Mouse (Mus musculus): ENCODE results near the gene Pdpr. TPM values are rescaled to one million over a fixed set of nuclear protein-coding genes. Genes with fewer than 3 reads are reported as not detected.
"Not testable (repeated sequence)": the region's sequence is repeated elsewhere in the genome, so short reads cannot be mapped to it uniquely, and the experiment has no call there.

The Pdpr gene
- 1 to 10 TPM; 8.0 to 8.6 TPM for polyA plus RNA-seq (2017; shearing (Covaris generic))

DNA sequence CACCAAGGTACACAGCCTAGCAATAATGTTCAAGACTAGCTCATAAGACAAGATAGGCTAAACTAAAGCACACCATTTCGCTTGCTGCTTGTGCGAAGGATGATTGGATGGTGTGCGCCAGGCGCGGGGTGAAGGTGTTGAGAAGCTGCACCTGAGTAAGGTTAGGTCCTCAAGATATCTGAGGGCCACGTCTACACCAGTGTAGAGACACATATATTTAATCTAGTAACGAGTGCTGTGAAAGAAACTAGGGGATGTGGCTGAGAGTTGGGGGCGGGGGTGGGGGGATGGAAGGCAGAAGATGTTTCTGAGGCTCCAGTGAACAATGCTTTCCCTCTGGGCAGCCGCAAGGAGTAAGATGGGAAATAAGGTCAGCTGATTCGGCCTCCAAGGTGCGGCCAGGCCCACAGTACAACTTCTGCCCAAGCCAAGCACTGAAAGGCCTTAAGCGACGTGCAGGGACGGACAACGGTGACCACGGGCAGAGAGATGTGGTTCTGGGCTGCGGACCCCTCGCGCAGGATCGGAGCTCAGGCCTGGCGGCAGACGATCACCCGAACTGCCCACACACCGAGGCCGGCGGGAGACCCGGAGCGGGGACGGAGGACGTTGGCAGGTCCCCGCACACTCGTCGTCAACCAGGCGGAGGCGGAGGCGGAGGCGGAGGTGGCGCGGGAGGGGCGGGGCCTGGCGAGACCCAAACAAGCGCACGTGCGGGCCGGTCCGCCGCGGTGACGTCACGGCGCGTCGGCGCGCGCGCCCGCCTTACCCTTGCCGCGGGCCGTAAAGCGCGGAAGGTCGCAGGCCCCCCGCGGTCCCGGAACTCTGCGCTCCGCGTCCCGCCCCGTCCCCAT lies at the start of gene Pdpr:
Pdpr (plus strand) TSS at position 766 of the 854 bp plus-strand sequence.
- ATAC-seq: peak; percentile 76

DNA sequence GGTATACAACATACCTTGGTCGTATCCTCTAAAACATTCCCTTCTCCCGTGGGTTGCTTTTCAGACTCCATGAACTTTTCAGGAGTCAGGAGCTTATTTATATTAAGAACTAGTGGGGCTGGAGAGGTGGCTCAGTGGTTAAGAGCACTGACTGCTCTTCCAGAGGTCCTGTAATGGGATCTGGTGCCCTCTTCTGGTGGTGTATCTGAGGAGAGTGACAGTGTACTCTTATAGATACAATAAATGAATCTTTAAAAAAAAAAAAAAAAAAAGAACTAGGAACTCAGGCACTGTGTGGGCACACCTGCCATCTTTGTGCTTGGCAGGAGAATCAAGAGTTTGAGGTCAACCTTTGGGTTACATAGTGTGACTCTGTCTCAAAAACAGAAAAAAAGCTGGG lies 45.7 kb upstream of the Pdpr start:
- ATAC-seq: no peak

DNA sequence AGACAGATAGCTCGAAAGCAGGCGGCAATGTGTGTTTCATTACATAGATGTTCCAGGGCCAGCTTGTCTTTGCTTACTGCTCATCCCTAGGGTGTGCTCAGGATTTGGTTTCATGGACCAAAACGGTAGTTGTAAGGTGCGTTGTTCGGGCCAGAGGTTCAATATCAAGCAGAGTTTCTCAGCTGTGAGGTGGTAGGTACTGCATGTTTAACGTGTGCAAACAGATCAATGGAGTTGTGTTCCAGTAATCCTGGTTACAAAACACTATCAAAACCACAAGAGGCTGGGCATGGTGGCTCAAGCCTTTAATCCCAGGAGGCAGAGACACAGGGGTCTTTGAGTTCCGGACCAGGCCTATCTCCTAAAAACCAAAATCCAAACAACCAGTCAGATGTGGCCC lies 45.3 kb upstream of the Pdpr start:
- ATAC-seq: no peak

DNA sequence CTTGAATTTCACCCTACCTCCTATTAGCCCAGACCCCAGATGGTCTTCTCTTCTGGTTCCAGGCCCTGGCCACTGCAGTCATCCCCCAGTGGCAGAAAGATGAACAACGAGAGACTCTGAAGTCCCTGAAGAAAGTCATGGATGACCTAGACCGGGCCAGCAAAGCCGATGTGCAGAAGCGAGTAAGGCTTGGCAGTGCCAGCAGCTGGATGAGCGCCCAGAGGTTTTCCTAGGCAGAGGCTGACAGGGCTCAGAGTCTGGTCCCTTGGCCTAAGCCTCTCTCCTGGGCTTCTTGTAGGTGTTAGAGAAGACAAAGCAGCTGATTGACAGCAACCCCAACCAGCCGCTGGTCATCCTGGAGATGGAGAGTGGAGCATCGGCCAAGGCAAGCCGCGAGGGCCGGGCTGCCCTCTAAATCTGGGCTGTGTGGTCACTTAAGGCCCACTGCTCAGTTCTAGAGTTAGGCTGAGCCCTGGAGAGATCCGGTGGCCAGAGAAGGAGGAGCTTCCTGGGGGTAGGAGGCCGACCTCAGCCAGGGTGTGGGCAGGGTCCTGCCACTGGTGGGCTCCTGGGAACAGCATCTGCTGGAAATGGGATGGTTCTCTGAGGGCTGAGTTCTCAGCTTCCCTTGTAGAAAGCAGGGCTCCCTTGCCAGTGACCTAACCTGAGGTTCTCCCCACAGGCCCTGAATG lies 40.5 kb upstream of the Pdpr start:
- no peak for ATAC-seq

DNA sequence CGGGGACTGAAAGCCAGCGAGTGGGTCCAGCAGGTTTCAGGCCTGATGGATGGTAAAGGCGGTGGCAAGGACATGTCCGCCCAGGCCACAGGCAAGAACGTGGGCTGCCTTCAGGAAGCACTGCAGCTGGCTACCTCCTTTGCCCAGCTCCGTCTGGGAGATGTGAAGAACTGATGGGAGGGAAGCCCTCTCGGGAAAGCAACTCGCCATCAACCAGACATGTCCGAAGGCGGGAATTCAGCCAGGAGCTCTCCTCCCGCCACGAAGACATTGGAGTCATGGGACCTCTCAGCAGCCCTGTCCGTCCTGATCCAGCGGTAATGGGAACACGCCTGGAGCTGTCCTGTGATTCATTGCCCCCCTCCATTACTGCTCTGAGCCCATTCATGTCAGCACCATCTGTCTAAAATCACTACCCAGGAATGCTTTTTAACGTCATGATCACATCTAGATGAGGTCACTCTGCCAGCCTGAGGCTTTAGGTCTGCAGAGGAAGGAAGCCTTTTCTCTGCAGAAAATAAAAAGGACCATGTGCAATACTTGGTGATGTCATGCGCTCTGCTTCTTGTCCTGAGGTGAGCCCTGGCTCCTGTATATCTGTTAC lies 39.3 kb upstream of the Pdpr start:
- ATAC-seq: no peak

DNA sequence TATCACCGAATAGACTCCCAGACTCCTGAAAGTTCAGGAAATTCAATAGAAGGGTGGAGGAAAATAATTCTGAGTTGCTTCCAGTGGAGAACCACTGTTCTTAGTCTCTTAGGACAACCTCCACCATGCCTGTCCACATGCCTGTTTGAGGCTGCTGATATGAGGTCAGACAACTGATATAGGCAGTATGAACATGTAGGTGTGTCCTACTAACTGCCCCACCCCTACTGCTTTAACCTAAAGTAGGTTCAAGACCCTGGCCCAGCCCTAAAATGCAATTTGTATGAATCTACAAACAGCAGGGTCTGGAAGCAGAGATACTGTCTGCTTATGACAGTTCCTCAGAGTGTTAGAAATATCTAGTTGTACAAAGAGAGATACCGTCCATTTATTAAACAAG lies 38.8 kb upstream of the Pdpr start:
- peak; percentile 16 for ATAC-seq

DNA sequence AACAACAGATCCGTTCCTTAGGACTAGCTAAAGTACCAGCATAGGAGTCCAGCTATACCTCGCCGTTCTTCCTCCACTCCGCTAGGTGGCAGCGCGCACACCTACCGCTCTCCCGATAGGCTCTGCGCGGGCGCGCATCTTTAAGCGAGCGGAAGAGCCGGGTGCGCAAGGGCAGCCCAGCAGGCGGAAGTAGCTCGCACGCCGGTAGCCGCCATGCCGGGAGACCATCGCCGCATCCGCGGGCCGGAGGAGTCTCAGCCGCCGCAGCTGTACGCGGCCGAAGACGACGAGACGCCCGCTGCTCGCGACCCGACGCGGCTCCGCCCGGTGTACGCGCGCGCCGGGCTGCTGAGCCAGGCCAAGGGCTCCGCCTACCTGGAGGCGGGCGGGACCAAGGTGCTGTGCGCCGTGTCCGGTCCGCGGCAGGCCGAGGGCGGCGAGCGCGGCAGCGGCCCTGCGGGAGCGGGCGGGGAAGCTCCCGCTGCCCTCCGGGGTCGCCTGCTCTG lies 38.2 kb upstream of the Pdpr start, which contains the start of gene Exosc6:
Exosc6 (plus strand) TSS at position 182 of the 506 bp plus-strand sequence.
- peak; percentile 97 for ATAC-seq

DNA sequence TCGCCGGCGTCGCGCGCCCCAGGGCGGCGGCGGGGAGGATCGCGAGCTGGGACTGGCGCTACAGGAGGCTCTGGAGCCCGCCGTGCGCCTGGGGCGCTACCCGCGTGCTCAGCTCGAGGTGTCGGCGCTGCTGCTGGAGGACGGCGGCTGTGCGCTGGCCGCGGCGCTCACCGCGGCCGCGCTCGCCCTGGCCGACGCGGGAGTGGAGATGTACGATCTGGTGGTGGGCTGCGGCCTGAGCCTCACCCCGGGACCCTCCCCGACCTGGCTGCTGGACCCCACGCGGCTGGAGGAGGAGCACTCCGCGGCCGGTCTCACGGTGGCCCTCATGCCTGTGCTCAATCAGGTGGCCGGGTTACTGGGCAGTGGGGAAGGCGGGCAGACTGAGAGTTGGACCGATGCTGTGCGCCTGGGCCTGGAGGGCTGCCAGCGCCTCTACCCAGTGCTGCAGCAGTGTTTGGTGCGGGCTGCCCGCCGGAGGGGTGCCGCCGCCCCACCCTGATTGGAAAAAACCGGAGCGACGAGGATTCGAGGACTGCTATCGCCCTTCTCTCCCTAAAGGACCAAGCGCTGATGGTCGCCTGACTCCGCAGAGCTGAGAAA lies 37.6 kb upstream of the Pdpr start:
- peak; percentile 47 for ATAC-seq

DNA sequence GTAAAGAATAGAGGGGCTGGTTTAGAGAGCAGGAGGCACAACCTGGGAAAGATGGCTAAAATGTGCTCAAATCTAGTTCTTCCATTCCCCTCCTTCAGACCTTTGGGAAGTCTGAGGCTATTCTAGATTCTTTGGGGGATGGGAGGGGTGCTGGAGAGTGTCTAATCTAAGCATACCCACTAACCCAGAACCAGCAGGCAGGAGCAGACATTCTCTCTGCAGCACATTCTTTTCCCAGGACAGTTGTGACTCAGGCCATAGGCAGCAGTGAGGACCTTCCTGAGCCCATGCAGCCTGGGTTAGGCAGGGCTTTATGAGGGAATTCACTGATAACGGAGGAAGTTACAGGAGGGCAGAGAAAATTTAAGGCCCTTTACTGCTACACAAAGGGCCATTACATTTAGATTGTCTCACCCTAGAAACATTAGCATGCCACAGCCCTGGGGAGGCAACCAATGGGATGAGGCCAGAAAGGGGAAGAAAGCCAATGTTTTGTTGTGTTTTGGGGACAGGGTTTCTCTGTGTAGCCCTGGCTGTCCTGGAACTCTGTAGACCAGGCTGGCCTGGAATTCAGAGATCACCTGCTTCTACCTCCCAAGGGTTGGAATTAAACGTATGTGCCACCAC lies 35.4 kb upstream of the Pdpr start:
- no peak for ATAC-seq

DNA sequence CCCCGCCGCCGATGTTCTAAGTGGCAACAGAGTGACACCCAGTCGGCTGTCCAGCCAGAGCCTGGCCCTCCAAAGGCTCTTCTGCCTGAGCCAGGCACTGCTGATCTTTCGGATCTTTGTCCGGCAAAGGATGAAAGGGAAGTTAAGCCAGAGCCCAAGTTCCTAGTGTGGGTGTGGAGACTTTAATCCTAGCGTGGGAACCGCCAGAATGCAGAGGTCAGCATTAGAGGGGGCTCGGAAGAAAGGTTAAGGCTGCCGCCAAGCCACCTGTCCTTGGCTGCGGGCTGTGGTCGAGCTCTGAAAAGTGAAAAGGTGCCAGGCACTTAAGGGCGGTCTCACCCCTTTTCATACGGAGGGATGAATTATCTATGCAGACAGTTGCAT lies 32.8 kb upstream of the Pdpr start:
- ATAC-seq: no peak

DNA sequence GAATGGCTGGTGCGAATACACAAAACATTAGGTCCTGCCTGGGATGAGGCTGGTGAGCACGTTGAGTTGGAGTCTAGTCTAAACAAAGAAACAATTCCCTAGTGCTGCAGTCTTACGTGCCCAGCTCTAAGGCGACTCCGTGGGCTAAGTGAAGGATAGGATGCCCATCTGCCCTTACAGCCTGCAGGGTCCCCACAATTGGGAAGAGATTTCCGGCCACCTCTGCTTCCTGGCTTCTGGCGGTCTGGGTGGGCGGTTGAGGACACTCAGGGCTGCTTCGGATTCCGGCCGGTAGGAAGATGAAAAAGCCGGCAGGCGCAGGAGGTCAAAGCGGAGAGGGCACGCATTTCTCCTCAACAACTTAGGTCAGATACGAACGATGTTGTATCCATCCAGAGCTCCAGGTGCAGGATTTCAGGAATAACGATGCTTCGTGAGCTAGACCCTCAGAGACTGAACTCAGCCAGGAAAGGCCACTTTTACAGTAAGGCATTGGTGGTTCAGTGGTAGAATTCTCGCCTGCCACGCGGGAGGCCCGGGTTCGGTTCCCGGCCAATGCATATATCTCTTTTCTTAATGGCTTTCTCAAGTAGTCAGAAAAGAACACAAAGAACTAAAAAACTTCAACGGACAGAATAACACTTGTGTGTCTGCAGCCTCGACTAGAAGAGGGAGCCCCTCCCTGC lies 32.2 kb upstream of the Pdpr start:
- peak; percentile 90 for ATAC-seq

DNA sequence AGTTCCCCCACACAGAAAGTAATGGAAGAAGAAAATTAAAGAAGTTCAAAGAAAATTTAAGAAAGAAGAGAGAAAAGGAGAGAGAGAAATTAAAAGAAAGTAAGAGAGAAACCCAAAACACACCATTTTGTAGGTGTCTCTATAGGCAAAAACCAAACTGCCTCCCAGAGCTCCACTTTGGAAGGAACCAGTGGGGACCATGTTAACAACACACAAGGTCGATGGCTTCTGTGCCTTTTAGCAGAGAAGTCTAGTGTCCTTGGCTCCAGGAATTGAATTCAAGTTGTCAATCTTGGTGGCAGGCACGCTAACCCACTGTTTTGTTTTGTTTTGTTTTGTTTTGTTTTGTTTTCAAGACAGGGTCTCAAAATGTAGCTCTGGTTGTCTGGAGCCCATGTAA lies 31.5 kb upstream of the Pdpr start:
- ATAC-seq: no peak

DNA sequence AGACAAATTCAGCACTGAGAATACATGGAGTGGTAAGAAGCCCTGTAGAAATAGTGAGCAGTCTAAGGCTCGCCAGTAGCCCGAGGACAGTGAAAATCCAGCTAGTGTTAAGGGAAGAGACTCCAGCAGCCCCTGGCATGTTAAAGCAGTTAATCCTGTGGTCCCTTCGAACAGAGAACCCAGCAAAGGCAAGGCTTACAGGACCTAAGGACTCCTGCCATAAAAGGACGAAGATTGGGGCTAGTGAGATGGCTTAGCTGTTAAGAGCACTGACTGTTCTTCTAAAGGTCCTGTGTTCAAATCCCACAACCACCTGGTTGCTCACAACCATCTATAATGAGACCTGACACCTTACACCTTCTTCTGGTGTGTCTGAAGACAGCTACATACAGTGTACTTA lies 28.1 kb upstream of the Pdpr start:
- ATAC-seq: no peak

DNA sequence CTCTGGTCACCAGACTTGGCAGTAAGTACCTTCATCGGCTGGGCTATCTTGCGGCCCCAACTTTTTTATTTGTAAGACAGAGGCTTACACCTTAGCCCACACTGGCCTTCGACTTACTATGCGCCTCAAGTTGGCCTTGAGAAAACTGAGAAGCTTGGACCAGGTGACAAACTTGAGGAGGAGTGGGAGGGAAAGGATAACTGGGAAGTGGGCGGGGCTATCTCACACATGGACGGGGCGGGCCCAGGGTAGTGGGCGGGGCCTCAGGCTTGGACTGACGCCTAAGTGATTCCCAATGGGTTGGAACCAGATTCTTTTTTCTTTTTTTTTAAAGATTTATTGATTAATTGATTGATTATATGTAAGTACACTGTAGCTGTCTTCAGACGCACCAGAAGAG lies 27.0 kb upstream of the Pdpr start:
- ATAC-seq: no peak

DNA sequence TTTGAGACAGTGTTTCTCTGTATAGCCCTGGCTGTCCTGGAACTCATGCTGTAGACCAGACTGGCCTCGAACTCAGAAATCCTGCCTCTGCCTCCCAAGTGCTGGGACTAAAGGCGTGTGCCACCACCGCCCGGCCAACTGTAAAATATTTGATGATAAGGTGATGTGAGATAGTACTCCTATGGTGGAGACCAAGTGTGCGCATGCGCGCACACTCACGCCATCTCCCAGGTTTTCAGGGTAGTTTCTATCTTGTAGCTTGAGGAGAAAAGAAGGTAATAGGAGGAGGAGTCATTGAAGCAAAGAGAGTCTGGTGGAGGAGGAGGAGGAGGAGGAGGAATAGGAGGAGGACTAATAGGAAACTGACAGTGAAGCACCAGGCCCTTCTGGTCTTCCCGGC lies 25.8 kb upstream of the Pdpr start:
- not testable (repeated sequence) for ATAC-seq

DNA sequence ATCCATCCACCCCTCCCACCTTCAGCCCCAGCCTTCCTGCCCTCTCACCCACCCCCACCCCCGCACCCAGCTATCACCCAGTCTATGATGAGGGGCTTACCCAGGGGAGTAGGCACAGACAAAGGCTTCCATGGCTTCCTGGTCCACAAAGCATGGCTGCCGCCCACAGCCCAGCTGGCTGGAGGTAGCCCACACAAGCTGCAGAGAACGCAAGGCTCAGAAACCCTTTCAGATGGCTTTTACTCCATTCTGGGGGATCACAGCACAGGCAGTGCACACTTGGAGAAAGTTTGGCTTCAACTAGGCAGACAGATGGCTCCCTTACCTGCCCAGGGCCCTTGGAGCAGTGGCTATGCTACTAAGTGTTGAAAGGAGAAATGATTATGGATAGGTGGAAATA lies 18.5 kb upstream of the Pdpr start:
- no peak for ATAC-seq

DNA sequence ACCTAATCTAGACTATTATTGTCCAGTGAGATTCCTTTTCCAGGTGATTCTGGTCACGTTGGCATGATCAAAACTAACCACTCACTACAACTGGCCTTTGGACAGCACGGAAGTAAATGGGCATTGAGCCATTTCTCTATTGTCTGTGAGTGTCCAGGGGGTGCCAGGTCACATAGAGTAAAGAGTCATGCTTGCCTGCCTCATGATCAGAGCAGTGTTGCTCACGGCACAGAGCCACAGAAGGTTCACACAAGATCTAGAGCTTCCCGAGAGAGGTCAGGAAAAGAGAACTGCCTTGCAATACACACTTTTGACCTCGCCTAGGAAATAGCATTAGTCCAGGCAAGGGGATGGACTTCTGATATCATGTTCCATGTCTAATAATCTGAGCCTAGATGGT lies 15.0 kb upstream of the Pdpr start:
- ATAC-seq: no peak

DNA sequence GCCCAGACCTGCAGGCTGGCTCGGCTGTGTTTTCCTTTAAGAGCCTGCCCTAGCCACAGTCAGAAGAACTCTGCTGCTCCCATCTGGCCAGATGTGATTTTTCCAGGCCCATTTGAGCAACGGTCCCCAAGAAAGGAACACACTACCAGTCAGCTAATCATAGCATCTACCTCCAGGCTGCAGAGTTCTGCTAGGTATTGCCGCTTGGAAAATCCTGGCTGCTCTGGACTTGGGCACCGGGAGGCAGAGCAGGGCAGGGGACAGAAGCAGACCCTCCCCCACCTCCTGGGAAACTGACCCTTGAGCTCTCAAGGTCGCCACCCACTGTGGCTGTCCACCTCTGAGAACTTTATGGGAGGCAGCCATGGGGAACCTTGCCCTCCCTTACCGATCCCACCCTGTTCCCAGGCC lies 14.6 kb upstream of the Pdpr start:
- no peak for ATAC-seq

DNA sequence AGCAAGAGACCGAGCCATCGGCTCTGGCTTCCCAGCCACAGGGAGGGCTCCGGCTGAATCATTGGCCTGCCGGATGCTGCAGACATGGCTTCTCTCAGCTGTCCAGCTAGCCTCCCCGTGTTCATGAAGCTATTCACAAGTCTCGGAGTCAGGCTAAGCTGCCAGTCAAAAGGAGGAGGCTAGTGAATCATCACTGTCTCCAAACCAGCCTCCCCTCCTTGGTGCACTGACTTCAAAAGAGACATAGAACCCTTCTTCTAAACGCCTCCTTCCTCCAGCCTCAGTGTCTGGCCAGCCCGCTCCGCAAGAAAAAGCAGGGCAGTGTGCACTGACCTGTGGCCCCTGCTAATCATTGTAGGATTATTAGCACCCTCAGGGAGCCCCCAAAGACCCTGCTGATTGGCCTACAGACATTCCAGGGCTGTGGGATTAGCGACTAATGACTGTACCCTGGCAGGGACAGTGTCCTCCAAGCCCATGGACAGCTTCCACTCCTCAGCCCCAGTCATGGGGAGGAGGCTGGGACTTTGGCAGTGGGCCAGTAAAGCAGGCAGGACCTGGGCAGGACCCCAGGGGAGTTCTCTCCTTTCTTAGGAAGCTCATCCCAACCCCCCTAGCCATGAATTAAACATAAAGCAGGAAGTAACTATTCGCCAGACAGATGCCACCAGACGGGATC lies 12.7 kb upstream of the Pdpr start:
- ATAC-seq: no peak

DNA sequence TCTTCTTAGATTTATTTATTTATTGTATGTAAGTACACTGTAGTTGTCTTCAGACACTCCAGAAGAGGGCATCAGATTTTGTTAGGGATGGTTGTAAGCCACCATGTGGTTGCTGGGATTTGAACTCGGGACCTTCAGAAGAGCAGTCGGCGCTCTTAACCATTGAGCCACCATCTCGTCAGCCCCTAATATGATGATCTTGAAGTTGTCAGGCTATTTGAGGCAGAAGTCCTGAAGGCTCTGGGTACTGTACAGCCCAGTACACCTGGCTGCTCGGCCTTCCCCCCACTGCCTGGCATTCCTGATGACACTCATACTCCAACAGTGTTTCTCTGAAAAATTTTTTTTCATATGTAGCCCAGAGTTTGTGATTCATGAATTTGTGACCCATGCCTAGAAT lies 10.5 kb upstream of the Pdpr start:
- ATAC-seq: not testable (repeated sequence)

DNA sequence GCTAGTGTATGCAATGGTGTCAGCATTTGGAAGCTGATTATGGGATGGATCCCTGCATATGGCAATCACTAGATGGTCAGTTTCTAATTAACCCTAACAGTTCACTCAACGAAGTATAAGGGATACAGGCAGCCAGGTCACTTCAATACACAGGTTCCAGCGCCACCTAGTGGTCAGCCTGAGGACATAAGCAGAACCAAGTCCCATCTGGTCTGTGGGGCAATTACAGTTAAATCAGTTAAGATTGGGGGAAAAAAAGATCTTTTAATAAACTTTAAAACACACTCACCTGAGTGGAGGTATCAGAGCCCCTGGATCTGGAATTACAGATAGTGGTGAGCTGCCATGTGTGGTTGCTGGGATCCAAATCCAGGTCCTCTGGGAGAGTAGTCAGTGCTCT lies 4.3 kb upstream of the Pdpr start:
- ATAC-seq: peak; percentile 40

Data from activated CD4-positive, CD25-positive, alpha-beta regulatory T cell, adult 4 months (primary cell).